Mouse (Mus musculus) heart, embryonic 13.5 days (tissue): ENCODE results near the gene Cd209a. TPM values are rescaled to one million over a fixed set of nuclear protein-coding genes. Genes with fewer than 3 reads are reported as not detected.

Source experiments
- ATAC-seq: fragments of 200-750 bp; cut with Nextera tagmentation; 2 replicates; pipeline ENCODE4 v1.8.0; 2017; ENCODE audit warnings: moderate TSS enrichment; ENCODE audit not compliant: insufficient number of reproducible peaks, low FRiP score, low TSS enrichment; ENCODE audit errors: extremely low read depth
- H3K27ac ChIP-seq: fragments of 300-500 bp; sonication (generic); replicated peaks from 2 replicates; pipeline ENCODE4 v1.5.1; 2015; ENCODE audit warnings: moderate library complexity, mild to moderate bottlenecking, inconsistent platforms
- H3K27me3 ChIP-seq: fragments of 300-500 bp; sonication (generic); replicated peaks from 2 replicates; pipeline ENCODE4 v1.6.1; 2015; ENCODE audit warnings: mild to moderate bottlenecking, inconsistent platforms
- H3K36me3 ChIP-seq: fragments of 300-500 bp; sonication (generic); 2 replicates; pipeline ENCODE4 v1.6.1; 2015; ENCODE audit warnings: mild to moderate bottlenecking, inconsistent platforms
- H3K4me1 ChIP-seq: fragments of 300-500 bp; sonication (generic); 2 replicates; pipeline ENCODE4 v1.6.1; 2015; ENCODE audit warnings: inconsistent platforms
- H3K4me2 ChIP-seq: fragments of 300-500 bp; sonication (generic); 2 replicates; pipeline ENCODE4 v1.6.1; 2015; ENCODE audit warnings: inconsistent platforms, mild to moderate bottlenecking, moderate library complexity
- H3K4me3 ChIP-seq: fragments of 300-500 bp; sonication (generic); 2 replicates; pipeline ENCODE4 v1.5.1; 2015; ENCODE audit warnings: moderate library complexity, mild to moderate bottlenecking, inconsistent platforms
- H3K9ac ChIP-seq: fragments of 300-500 bp; sonication (generic); 2 replicates; pipeline ENCODE4 v1.6.1; 2015; ENCODE audit warnings: inconsistent platforms, mild to moderate bottlenecking, moderate library complexity
- H3K9me3 ChIP-seq: fragments of 300-500 bp; sonication (generic); 2 replicates; pipeline ENCODE4 v1.6.1; 2016; ENCODE audit warnings: inconsistent platforms
- WGBS: fragments of 180-500 bp; shearing (Covaris S2); methylation state at CpG from one replicate; pipeline ENCODE4 v1.1.7; 2015; ENCODE audit warnings: mixed read lengths; 5-methylcytosine and 5-hydroxymethylcytosine counted together
- microRNA-seq: library from miRNA; unstranded; fragments of <30 nt; microRNA quantifications from one replicate; pipeline ENCODE4, GENCODE M21; 2016
- polyA plus RNA-seq: library from polyadenylated mRNA; unstranded; fragments of >200 nt; fragmentation: Nextera tagmentation; extraction: Ambion mirVana; gene quantifications from 2 replicates; pipeline ENCODE4 v1.2.1, GENCODE M21; 2015

Cd209a gene
- polyA plus RNA-seq, 1 experiment from 2014 or later, result not detected

DNA sequence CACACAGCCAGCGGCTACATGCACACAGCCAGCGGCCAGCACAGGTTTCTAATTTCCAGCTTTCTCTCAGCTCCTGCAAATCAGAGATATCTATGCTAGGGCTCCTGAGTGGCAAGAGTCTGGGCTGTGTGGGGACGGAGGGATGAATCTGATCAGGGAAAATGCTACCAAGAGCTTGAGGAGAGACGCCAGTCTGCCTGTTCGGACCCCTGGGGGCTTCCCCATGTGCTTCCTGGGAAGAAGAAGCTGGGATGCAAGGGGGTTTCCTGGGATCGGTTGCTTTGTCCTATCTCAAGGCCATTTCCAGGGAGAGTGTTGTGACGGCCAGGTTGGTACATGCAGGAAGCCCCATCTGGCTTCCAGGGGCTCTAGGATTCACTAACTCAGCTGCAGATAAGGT lies 41.2 kb downstream of the Cd209a start:
- Histone ChIP-seq H3K36me3 (no peaks in the 10 kb centered on the region), H3K4me3 (no peak overlapping the region), H3K27me3 (no peaks in the 10 kb centered on the region), H3K9me3 (no peaks in the 10 kb centered on the region), H3K9ac (no peak overlapping the region), H3K4me2 (no peak overlapping the region), H3K27ac (no peak overlapping the region), H3K4me1 (no peaks in the 10 kb centered on the region)
- ATAC-seq, result no peak
- WGBS, result 49% methylated on average over 7 of the region's 7 CpGs

DNA sequence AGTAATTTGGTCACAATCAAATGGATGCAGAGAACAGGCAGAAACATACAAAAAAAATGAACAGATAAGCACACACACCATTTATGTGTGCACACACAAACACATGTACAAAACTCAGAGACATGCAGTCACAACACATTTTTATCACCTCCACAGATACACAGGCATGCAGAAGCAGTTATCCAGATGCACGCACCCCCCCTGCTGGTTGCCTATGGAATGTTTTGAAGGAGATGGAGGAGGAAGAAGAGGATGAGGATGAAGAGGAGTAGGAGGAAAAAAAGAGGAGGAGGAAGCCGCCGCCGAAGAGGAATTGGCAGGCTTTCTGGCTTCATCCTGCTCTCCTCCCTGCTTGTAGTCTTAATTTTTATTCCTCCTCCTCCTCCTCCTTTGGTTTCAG lies 43.1 kb downstream of the Cd209a start:
- ATAC-seq, result no peak
- no peak overlapping the region for H3K9ac ChIP-seq
- no peaks in the 10 kb centered on the region for H3K9me3 ChIP-seq
- H3K27ac ChIP-seq, result no peak overlapping the region
- H3K27me3 ChIP-seq, result no peaks in the 10 kb centered on the region
- no peaks in the 10 kb centered on the region for H3K4me1 ChIP-seq
- no peak overlapping the region for H3K4me2 ChIP-seq
- 39% methylated on average over 4 of the region's 4 CpGs for WGBS
- no peaks in the 10 kb centered on the region for H3K36me3 ChIP-seq
- no peak overlapping the region for H3K4me3 ChIP-seq

DNA sequence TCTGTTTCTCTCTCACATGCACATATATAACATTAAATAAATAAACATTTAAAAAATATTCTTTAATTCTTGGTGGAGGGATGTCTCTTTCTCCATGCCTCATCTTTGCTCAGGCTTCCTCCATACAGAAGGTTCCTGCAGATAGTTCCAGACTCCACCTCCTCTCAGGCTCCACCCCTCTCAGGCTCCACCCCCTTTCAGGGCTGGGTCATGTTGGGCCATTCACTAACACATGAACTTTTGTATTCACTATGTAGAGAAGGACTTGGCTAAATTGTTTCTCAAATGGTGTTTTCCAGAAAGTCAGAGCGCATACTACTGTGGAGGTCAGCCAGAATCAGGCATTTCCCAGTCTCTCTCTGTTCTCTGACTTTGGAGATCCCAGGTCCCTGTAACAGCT lies 47.3 kb downstream of the Cd209a start:
- H3K27ac ChIP-seq, result no peak overlapping the region
- no peaks in the 10 kb centered on the region for H3K27me3 ChIP-seq
- H3K4me1 ChIP-seq, result no peaks in the 10 kb centered on the region
- ATAC-seq, result no peak
- 100% methylated on average over 1 of the region's 1 CpGs for WGBS
- no peaks in the 10 kb centered on the region for H3K9me3 ChIP-seq
- H3K4me3 ChIP-seq, result no peak overlapping the region
- no peaks in the 10 kb centered on the region for H3K36me3 ChIP-seq
- no peak overlapping the region for H3K4me2 ChIP-seq
- no peak overlapping the region for H3K9ac ChIP-seq

DNA sequence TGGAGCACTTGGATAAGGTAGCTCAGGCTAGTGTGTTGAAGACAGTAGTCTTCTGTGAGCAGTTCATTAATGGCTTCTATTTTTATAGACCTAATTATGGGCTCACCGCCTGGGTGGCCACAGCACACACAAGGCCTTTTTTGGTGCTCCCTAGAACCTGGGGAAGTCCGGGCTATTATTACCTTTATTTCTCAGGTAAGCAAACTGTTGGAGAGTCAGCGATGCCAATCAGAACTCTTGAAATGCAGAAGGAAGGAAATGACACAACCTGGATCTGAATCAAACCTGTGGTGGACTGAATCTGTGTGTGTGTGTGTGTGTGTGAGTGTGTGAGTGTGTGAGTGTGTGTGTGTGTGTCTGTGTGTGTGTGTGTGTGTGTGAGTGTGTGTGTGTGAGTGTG lies 54.7 kb downstream of the Cd209a start, which contains the start of gene Fcer2a:
Gene Fcer2a, minus strand, starts transcription at position 55 of the 400 bp plus-strand sequence.
- no peak for ATAC-seq
- no peaks in the 10 kb centered on the region for H3K9me3 ChIP-seq
- no peaks in the 10 kb centered on the region for H3K36me3 ChIP-seq
- H3K27ac ChIP-seq, result no peak within 1 kb of the TSS
- H3K9ac ChIP-seq, result no peak within 1 kb of the TSS
- no peaks in the 10 kb centered on the region for H3K4me1 ChIP-seq
- 81% methylated on average over 3 of the region's 3 CpGs for WGBS
- no peak within 1 kb of the TSS for H3K4me3 ChIP-seq
- H3K27me3 ChIP-seq, result 0 out of 2 replicates have a peak, but pooled peaks cover 3% of the 10 kb centered on the region
- no peak within 1 kb of the TSS for H3K4me2 ChIP-seq

Small RNA genes within 50 kb of the gene (microRNA-seq; reads per million reads assigned to microRNA genes)
- gene Gm24934, result not detected

Other genes starting within 250 kb of the Cd209a start
- gene Mcoln1, start 248.5 kb downstream of the Cd209a start, polyA plus RNA-seq, result 46.1 and 46.7 TPM in 2 replicates
- gene Pnpla6, start 233.6 kb downstream of the Cd209a start, polyA plus RNA-seq, result 16.6 and 18.0 TPM in 2 replicates
- 5.5 and 7.2 TPM in 2 replicates for gene C330021F23Rik, start 181.0 kb downstream of the Cd209a start, polyA plus RNA-seq
- 1.9 TPM in 2 replicates for gene Camsap3, start 161.7 kb downstream of the Cd209a start, polyA plus RNA-seq
- gene Xab2, start 127.7 kb downstream of the Cd209a start, polyA plus RNA-seq, result 32.8 TPM in 2 replicates
- gene Pet100, start 127.4 kb downstream of the Cd209a start, polyA plus RNA-seq, result 97.0 and 108 TPM in 2 replicates
- 0.11 TPM in 1 of 2 replicates, not detected in the other for gene Pcp2, start 123.4 kb downstream of the Cd209a start, polyA plus RNA-seq
- 45.6 and 51.8 TPM in 2 replicates for gene Stxbp2, start 118.0 kb downstream of the Cd209a start, polyA plus RNA-seq
- not detected in 2 replicates for gene Retn, start 93.2 kb downstream of the Cd209a start, polyA plus RNA-seq
- gene Mcemp1, start 83.2 kb downstream of the Cd209a start, polyA plus RNA-seq, result 0.42 TPM in 1 of 2 replicates, not detected in the other
- 9.0 and 9.7 TPM in 2 replicates for gene Fcor, start 76.6 kb downstream of the Cd209a start, polyA plus RNA-seq
- 31.8 and 36.9 TPM in 2 replicates for gene Trappc5, start 72.7 kb downstream of the Cd209a start, polyA plus RNA-seq
- gene Fcer2a, start 54.8 kb downstream of the Cd209a start, polyA plus RNA-seq, result 0.19 and 0.21 TPM in 2 replicates
- gene Clec4g, start 28.3 kb downstream of the Cd209a start, polyA plus RNA-seq, result 3.7 and 5.9 TPM in 2 replicates
- not detected in 2 replicates for gene Cd209e, start 105.3 kb upstream of the Cd209a start, polyA plus RNA-seq
- not detected in 2 replicates for gene Cd209d, start 129.6 kb upstream of the Cd209a start, polyA plus RNA-seq
- gene Cd209b, start 177.9 kb upstream of the Cd209a start, polyA plus RNA-seq, result not detected in 2 replicates
- 0.14 and 0.19 TPM in 2 replicates for gene Cd209c, start 205.8 kb upstream of the Cd209a start, polyA plus RNA-seq